Mouse (Mus musculus) kidney, embryonic 16.5 days (tissue): ENCODE results near the gene Mast4. TPM values are rescaled to one million over a fixed set of nuclear protein-coding genes. Genes with fewer than 3 reads are reported as not detected.

ENCODE experiments used
- ATAC-seq: fragments of 200-750 bp; cut with Nextera tagmentation; 2 replicates; pipeline ENCODE4 v1.8.0; 2017; ENCODE audit warnings: moderate TSS enrichment; ENCODE audit not compliant: low FRiP score, low TSS enrichment
- H3K27ac ChIP-seq: fragments of 300-500 bp; sonication (generic); 2 replicates; pipeline ENCODE4 v1.5.1; 2014; ENCODE audit warnings: low read length
- H3K27me3 ChIP-seq: fragments of 300-500 bp; sonication (generic); 2 replicates; pipeline ENCODE4 v1.6.1; 2014; ENCODE audit warnings: low read length, control low read depth, mixed read lengths; ENCODE audit not compliant: insufficient read depth
- H3K36me3 ChIP-seq: fragments of 300-500 bp; sonication (generic); 2 replicates; pipeline ENCODE4 v1.6.1; 2014; ENCODE audit warnings: low read length, control low read depth, mixed read lengths; ENCODE audit not compliant: insufficient read depth
- H3K4me1 ChIP-seq: fragments of 300-500 bp; sonication (generic); 2 replicates; pipeline ENCODE4 v1.6.1; 2014; ENCODE audit warnings: low read length, control low read depth, mixed read lengths; ENCODE audit not compliant: insufficient read depth
- H3K4me2 ChIP-seq: fragments of 300-500 bp; sonication (generic); replicated peaks from 2 replicates; pipeline ENCODE4 v1.6.1; 2014; ENCODE audit warnings: low read depth, low read length
- H3K4me3 ChIP-seq: fragments of 300-500 bp; sonication (generic); 2 replicates; pipeline ENCODE4 v1.5.1; 2014; ENCODE audit warnings: mild to moderate bottlenecking, low read length
- H3K9ac ChIP-seq: fragments of 300-500 bp; sonication (generic); replicated peaks from 2 replicates; pipeline ENCODE4 v1.6.1; 2014; ENCODE audit warnings: low read length
- H3K9me3 ChIP-seq: fragments of 300-500 bp; sonication (generic); 2 replicates; pipeline ENCODE4 v1.6.1; 2016; ENCODE audit warnings: low read length, control low read depth
- WGBS: fragments of 180-500 bp; shearing (Covaris S2); extraction: QIAGEN DNeasy Blood & Tissue Kit; methylation state at CpG from one replicate; pipeline ENCODE4 v1.1.7; 2014; 5-methylcytosine and 5-hydroxymethylcytosine counted together
- polyA plus RNA-seq: library from polyadenylated mRNA; unstranded; fragments of >200 nt; fragmentation: Nextera tagmentation; extraction: Ambion mirVana; gene quantifications from 2 replicates; pipeline ENCODE4 v1.2.1, GENCODE M21; 2015

Mast4 gene
- polyA plus RNA-seq, 1 experiment from 2014 or later = 19.9 TPM

- H3K4me3 ChIP-seq = no peak overlapping the region
- 89% methylated on average over 5 of the region's 5 CpGs for WGBS
- H3K9me3 ChIP-seq = no peaks in the 10 kb centered on the region
- H3K4me2 ChIP-seq = no peak overlapping the region
- no peaks in the 10 kb centered on the region for H3K27me3 ChIP-seq
- no peak for ATAC-seq
- no peak overlapping the region for H3K27ac ChIP-seq
- H3K4me1 ChIP-seq = no peaks in the 10 kb centered on the region
- no peak overlapping the region for H3K9ac ChIP-seq
- no peaks in the 10 kb centered on the region for H3K36me3 ChIP-seq
Observed at GRCm38 (mm10) chr13:103183566-103183965, 150.7 kb downstream of the Mast4 start.

GRCm38 (mm10) chr13:103181836-103182235 is 152.5 kb downstream of the Mast4 start:
- Histone ChIP-seq H3K36me3 (no peaks in the 10 kb centered on the region), H3K4me2 (no peak overlapping the region), H3K4me1 (no peaks in the 10 kb centered on the region), H3K9me3 (no peaks in the 10 kb centered on the region), H3K9ac (no peak overlapping the region), H3K4me3 (no peak overlapping the region), H3K27ac (no peak overlapping the region), H3K27me3 (no peaks in the 10 kb centered on the region)
- WGBS = 98% methylated on average over 9 of the region's 9 CpGs
- no peak for ATAC-seq

GRCm38 (mm10) chr13:103176871-103177270 is 157.4 kb downstream of the Mast4 start:
- Histone ChIP-seq H3K4me2 (no peak overlapping the region), H3K4me3 (no peak overlapping the region), H3K27ac (no peak overlapping the region), H3K27me3 (peaks cover 5% of the 10 kb centered on the region; the same call in 1 of the 2 replicates), H3K36me3 (no peaks in the 10 kb centered on the region), H3K9me3 (no peaks in the 10 kb centered on the region), H3K4me1 (no peaks in the 10 kb centered on the region), H3K9ac (no peak overlapping the region)
- ATAC-seq = no peak
- 78% methylated on average over 7 of the region's 7 CpGs for WGBS

GRCm38 (mm10) chr13:103174431-103174830 is 159.9 kb downstream of the Mast4 start:
- peaks cover 5% of the 10 kb centered on the region; the same call in 1 of the 2 replicates for H3K27me3 ChIP-seq
- no peak overlapping the region for H3K4me3 ChIP-seq
- no peak for ATAC-seq
- WGBS = 67% methylated on average over 5 of the region's 5 CpGs
- no peak overlapping the region for H3K27ac ChIP-seq
- no peaks in the 10 kb centered on the region for H3K9me3 ChIP-seq
- H3K36me3 ChIP-seq = no peaks in the 10 kb centered on the region
- H3K9ac ChIP-seq = no peak overlapping the region
- H3K4me1 ChIP-seq = no peaks in the 10 kb centered on the region
- H3K4me2 ChIP-seq = no peak overlapping the region

GRCm38 (mm10) chr13:103173545-103174182 is 160.6 kb downstream of the Mast4 start:
- no peak overlapping the region for H3K9ac ChIP-seq
- peaks cover 5% of the 10 kb centered on the region; the same call in 1 of the 2 replicates for H3K27me3 ChIP-seq
- H3K9me3 ChIP-seq = no peaks in the 10 kb centered on the region
- peak overlapping the region; percentile 31 for H3K4me2 ChIP-seq
- peak; percentile 15; the same call in 1 of the 2 replicates for ATAC-seq
- 17% methylated on average over 7 of the region's 7 CpGs for WGBS
- H3K27ac ChIP-seq = no peak overlapping the region
- H3K4me1 ChIP-seq = no peaks in the 10 kb centered on the region
- H3K4me3 ChIP-seq = no peak overlapping the region; the same call in 1 of the 2 replicates
- no peaks in the 10 kb centered on the region for H3K36me3 ChIP-seq

GRCm38 (mm10) chr13:103151944-103152343 is 182.4 kb downstream of the Mast4 start:
- H3K4me3 ChIP-seq = no peak overlapping the region
- 82% methylated on average over 8 of the region's 8 CpGs for WGBS
- no peaks in the 10 kb centered on the region for H3K36me3 ChIP-seq
- no peaks in the 10 kb centered on the region for H3K27me3 ChIP-seq
- H3K27ac ChIP-seq = no peak overlapping the region
- no peaks in the 10 kb centered on the region for H3K4me1 ChIP-seq
- no peaks in the 10 kb centered on the region for H3K9me3 ChIP-seq
- no peak for ATAC-seq
- H3K4me2 ChIP-seq = no peak overlapping the region
- no peak overlapping the region for H3K9ac ChIP-seq

- Histone ChIP-seq H3K9me3 (no peaks in the 10 kb centered on the region), H3K36me3 (no peaks in the 10 kb centered on the region), H3K4me2 (no peak overlapping the region), H3K9ac (no peak overlapping the region), H3K4me1 (no peaks in the 10 kb centered on the region), H3K27me3 (no peaks in the 10 kb centered on the region), H3K4me3 (no peak overlapping the region), H3K27ac (no peak overlapping the region)
- ATAC-seq = no peak
- WGBS = 55% methylated on average over 11 of the region's 11 CpGs
Observed at GRCm38 (mm10) chr13:103151171-103151570, 183.1 kb downstream of the Mast4 start.

- Histone ChIP-seq H3K4me3 (no peak overlapping the region), H3K36me3 (no peaks in the 10 kb centered on the region), H3K4me2 (no peak overlapping the region), H3K9me3 (no peaks in the 10 kb centered on the region), H3K4me1 (no peaks in the 10 kb centered on the region), H3K27me3 (no peaks in the 10 kb centered on the region), H3K27ac (no peak overlapping the region), H3K9ac (no peak overlapping the region)
- WGBS = 84% methylated on average over 4 of the region's 4 CpGs
- no peak for ATAC-seq
Observed at GRCm38 (mm10) chr13:103150671-103151070, 183.6 kb downstream of the Mast4 start.

GRCm38 (mm10) chr13:103149415-103149814 is 184.9 kb downstream of the Mast4 start:
- WGBS = 72% methylated on average over 7 of the region's 7 CpGs
- ATAC-seq = no peak

GRCm38 (mm10) chr13:103144343-103144742 is 190.0 kb downstream of the Mast4 start:
- no peaks in the 10 kb centered on the region for H3K9me3 ChIP-seq
- H3K27me3 ChIP-seq = no peaks in the 10 kb centered on the region
- WGBS = 72% methylated on average over 5 of the region's 5 CpGs
- H3K27ac ChIP-seq = no peak overlapping the region
- no peaks in the 10 kb centered on the region for H3K4me1 ChIP-seq
- H3K36me3 ChIP-seq = no peaks in the 10 kb centered on the region
- H3K4me2 ChIP-seq = no peak overlapping the region
- no peak overlapping the region for H3K4me3 ChIP-seq
- no peak for ATAC-seq
- H3K9ac ChIP-seq = no peak overlapping the region

More at GRCm38 (mm10) chr13:103149415-103149814, 184.9 kb downstream of the Mast4 start:
- Histone ChIP-seq H3K36me3 (no peaks in the 10 kb centered on the region), H3K9me3 (no peaks in the 10 kb centered on the region), H3K4me2 (no peak overlapping the region), H3K4me3 (no peak overlapping the region), H3K4me1 (no peaks in the 10 kb centered on the region), H3K9ac (no peak overlapping the region), H3K27ac (no peak overlapping the region), H3K27me3 (no peaks in the 10 kb centered on the region)
